22 mouse cellular contexts compared by ENCODE assay signal in the genomic region with DNA sequence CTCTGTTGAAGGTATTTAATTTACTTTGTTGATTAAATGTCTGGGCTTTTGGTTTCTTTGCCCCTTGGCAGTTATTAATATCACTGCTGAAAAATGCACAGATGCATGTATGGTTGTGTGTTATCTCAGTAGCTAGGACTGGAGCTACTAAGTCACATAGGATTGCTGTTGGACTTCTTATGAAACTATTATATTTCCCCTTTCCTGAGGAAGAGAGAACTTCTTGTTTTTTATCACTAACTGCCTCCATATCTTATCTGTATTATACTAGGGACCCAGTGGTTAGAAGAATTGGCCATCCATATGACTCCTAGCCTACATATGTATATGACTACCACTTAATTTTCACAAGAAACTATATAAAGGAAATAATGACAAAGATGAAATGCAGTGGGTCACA. TPM values are rescaled to one million over a fixed set of nuclear protein-coding genes. Genes with fewer than 3 reads are reported as not detected.
"Had no signal": no experiment of that assay in that cellular context is flagged by ENCODE, and none has a peak within 500 bp of the region (broad histone marks: within the 10 kb centered on the region; RNA-seq: fewer than 3 reads in every experiment).

No protein-coding gene starts in this region.

- DNase-seq: lung, adult 18-20 months; lung, embryonic 14.5 days; lung, postnatal 10 days; lung, postnatal 4 days; right cerebral cortex, postnatal 14 days; thymus, adult 2 months; thymus, postnatal 25 days; thymus, postnatal 4 days had no signal

- H3K4me3 ChIP-seq: megakaryocyte, embryonic 14.5 days; midbrain, embryonic 13.5 days; midbrain, embryonic 15.5 days; neural tube, embryonic 12.5 days; stomach, embryonic 15.5 days had no signal

- H3K27me3 ChIP-seq: megakaryocyte, embryonic 14.5 days; midbrain, embryonic 13.5 days; midbrain, embryonic 15.5 days; neural tube, embryonic 12.5 days; stomach, embryonic 15.5 days had no signal

- ATAC-seq: midbrain, embryonic 13.5 days; midbrain, embryonic 15.5 days had no signal

- H3K27ac ChIP-seq: midbrain, embryonic 13.5 days; midbrain, embryonic 15.5 days; neural tube, embryonic 12.5 days; stomach, embryonic 15.5 days; stomach, postnatal 0 days had no signal

- H3K9ac ChIP-seq: lung, embryonic 14.5 days; midbrain, embryonic 13.5 days; midbrain, embryonic 15.5 days; neural tube, embryonic 12.5 days; stomach, embryonic 15.5 days had no signal

- H3K4me1 ChIP-seq: megakaryocyte, embryonic 14.5 days; midbrain, embryonic 13.5 days; midbrain, embryonic 15.5 days; neural tube, embryonic 12.5 days; stomach, embryonic 15.5 days had no signal

- H3K9me3 ChIP-seq: megakaryocyte, embryonic 14.5 days; midbrain, embryonic 13.5 days; midbrain, embryonic 15.5 days; neural tube, embryonic 12.5 days; stomach, embryonic 15.5 days had no signal

- H3K36me3 ChIP-seq: midbrain, embryonic 13.5 days; midbrain, embryonic 15.5 days; neural tube, embryonic 12.5 days; stomach, embryonic 15.5 days had no signal

RNA-seq across cellular contexts. Expression of a gene that starts 24.9 kb away (rescaled TPM):
- total RNA-seq: midbrain, postnatal 0 days; monocyte, adult 5-6 weeks; neutrophil, adult 5-6 weeks had no signal
- polyA plus RNA-seq: lung, embryonic 14.5 days; lung, embryonic 16.5 days; midbrain, embryonic 11.5 days; midbrain, embryonic 13.5 days; midbrain, embryonic 15.5 days; midbrain, postnatal 0 days; neural tube, embryonic 12.5 days; neural tube, embryonic 14.5 days; spleen, adult 2 months; stomach, embryonic 15.5 days; stomach, postnatal 0 days; thymus, adult 2 months; urinary bladder, adult 2 months had no signal
